Mouse (Mus musculus) heart, embryonic 14.5 days (tissue): ENCODE data around the gene Cdc45. TPM values are rescaled to one million over a fixed set of nuclear protein-coding genes. Genes with fewer than 3 reads are reported as not detected.

Experiments used
- ATAC-seq: fragments of 200-750 bp; cut with Nextera tagmentation; 2 replicates; pipeline ENCODE4 v1.8.0; 2017; ENCODE audit warnings: low read depth, moderate TSS enrichment; ENCODE audit not compliant: insufficient number of reproducible peaks, insufficient read depth, low FRiP score
- H3K27ac ChIP-seq, 2 experiments: fragments of 200-500 bp in 1 of 2; fragments of 300-500 bp in 1 of 2; sonication (generic) in 1 of 2; replicated peaks in 1 of 2; 2 replicates each; pipeline ENCODE4 v1.5.1; 2012 to 2014; ENCODE audit warnings: low read depth in 2 of 2, low read length in 2 of 2, control low read depth in 1 of 2, mild to moderate bottlenecking in 1 of 2, mixed read lengths in 1 of 2; ENCODE audit not compliant: control insufficient read depth in 1 of 2, insufficient read depth in 1 of 2
- H3K27me3 ChIP-seq: fragments of 300-500 bp; sonication (generic); 2 replicates; pipeline ENCODE4 v1.6.1; 2014; ENCODE audit warnings: mild to moderate bottlenecking, low read length, control low read depth; ENCODE audit not compliant: control insufficient read depth, insufficient read depth
- H3K36me3 ChIP-seq: fragments of 300-500 bp; sonication (generic); 2 replicates; pipeline ENCODE4 v1.6.1; 2014; ENCODE audit warnings: mild to moderate bottlenecking, control low read depth, low read length, mixed read lengths; ENCODE audit not compliant: control insufficient read depth, insufficient read depth
- H3K4me1 ChIP-seq, 2 experiments: fragments of 200-500 bp in 1 of 2; fragments of 300-500 bp in 1 of 2; sonication (generic) in 1 of 2; 2 replicates each; pipeline ENCODE4 v1.6.1; 2012 to 2014; ENCODE audit warnings: low read length in 2 of 2, control low read depth in 1 of 2, mixed read lengths in 1 of 2; ENCODE audit not compliant: control insufficient read depth in 2 of 2, insufficient read depth in 2 of 2
- H3K4me2 ChIP-seq: fragments of 300-500 bp; sonication (generic); 2 replicates; pipeline ENCODE4 v1.6.1; 2014; ENCODE audit warnings: mild to moderate bottlenecking, low read length
- H3K4me3 ChIP-seq, 2 experiments: fragments of 200-500 bp in 1 of 2; fragments of 300-500 bp in 1 of 2; sonication (generic) in 1 of 2; 2 replicates each; pipeline ENCODE4 v1.5.1; 2012 to 2014; ENCODE audit warnings: low read length in 2 of 2, mild to moderate bottlenecking in 2 of 2, control low read depth in 1 of 2, low read depth in 1 of 2, moderate library complexity in 1 of 2; ENCODE audit not compliant: control insufficient read depth in 1 of 2, insufficient read depth in 1 of 2
- H3K9ac ChIP-seq: fragments of 300-500 bp; sonication (generic); 2 replicates; pipeline ENCODE4 v1.6.1; 2014; ENCODE audit warnings: mild to moderate bottlenecking, low read length
- H3K9me3 ChIP-seq: fragments of 300-500 bp; sonication (generic); 2 replicates; pipeline ENCODE4 v1.6.1; 2016; ENCODE audit warnings: low read length, control low read depth; ENCODE audit not compliant: control insufficient read depth
- WGBS: fragments of 180-500 bp; shearing (Covaris S2); extraction: QIAGEN DNeasy Blood & Tissue Kit; methylation state at CpG from one replicate; pipeline ENCODE4 v1.1.7; 2014; 5-methylcytosine and 5-hydroxymethylcytosine counted together
- polyA plus RNA-seq: library from polyadenylated mRNA; unstranded; fragments of >200 nt; fragmentation: Nextera tagmentation; extraction: Ambion mirVana; gene quantifications from 2 replicates; pipeline ENCODE4 v1.2.1, GENCODE M21; 2014

Cdc45 gene
- polyA plus RNA-seq, 1 experiment from 2014 or later: 34.1 TPM

DNA sequence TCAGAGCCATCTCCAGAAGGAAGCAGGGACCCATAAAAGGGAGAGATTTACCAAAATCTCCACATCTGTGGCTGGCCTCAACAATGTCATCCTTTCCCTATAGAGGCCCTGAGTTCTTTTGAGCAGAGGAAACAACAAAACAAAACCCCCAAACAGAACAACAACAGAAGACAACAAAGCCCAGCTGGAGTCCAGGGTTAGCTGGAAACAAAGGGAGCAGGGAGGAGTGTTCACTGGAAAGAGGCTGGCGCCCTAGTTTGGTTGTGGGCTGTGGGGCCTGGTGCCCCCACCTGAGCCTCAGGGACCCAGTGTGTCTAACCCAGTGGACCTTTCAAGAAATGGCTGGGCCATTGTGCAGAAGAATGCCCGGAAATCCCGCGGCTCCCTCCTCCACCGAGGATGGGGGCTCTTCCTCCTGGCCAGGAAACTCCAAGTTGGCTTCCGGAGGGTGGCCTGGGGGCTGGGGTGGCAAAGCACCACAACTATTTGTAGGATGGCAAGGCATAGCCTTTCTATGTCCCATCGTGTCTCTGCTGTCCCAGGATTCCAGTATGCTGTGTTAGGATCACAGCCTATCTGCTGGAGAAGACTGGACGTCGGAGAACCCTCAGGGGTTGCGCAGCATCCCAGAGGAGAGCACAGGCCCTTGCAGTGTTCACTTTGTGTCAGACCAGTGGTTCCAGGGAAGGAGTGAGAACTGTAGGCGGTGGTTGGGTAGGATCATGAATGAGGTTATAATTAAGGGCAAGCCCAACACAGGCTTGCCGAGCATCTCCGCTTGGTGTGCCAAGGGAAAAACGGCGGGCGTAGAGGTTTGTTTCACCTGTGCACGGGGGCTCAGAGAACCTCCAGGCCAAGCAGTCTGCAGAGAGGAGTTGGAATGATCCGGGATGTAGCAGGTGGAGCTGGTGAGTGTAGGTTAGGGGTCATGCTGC lies 35.9 kb downstream of the Cdc45 start:
- WGBS: 43% methylated on average over 18 of the region's 18 CpGs
- Histone ChIP-seq H3K4me2 (peak overlapping the region; percentile 86), H3K9me3 (0 out of 2 replicates have a peak, but pooled peaks cover 3% of the 10 kb centered on the region), H3K36me3 (peaks cover 3% of the 10 kb centered on the region; the same call in 1 of the 2 replicates), H3K27ac (peak overlapping the region; percentile 23 to 29; a peak in 3 of 4 replicates), H3K27me3 (peaks cover 40% of the 10 kb centered on the region), H3K4me1 (peaks cover 0 to 14% of the 10 kb centered on the region in 2 experiments; a peak in 3 of 4 replicates), H3K9ac (no peak overlapping the region), H3K4me3 (peak overlapping the region; percentile 5 to 51; a peak in 1 of 4 replicates)
- ATAC-seq: peak; percentile 33; the same call in 1 of the 2 replicates

DNA sequence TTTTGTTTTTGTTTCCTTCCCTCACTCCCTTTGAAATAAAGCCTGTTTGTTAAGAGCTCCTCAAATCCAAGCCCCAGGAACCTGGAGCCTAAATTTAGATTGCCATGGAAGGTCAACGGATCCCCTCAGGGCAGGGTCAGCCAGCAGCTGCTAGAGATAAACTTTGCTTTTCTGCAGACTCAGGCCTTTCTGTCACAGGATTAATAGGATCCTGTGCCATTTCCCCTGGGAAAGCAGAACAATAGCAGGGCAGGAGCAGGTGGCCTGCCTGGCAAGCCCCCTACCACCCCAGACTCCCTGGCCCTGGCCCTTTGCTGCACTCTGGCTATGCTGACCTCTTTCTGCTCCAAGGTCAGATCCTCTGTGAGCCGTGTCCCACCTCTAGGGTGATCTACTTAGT lies 37.9 kb downstream of the Cdc45 start:
- no peaks in the 10 kb centered on the region for H3K36me3 ChIP-seq
- H3K27ac ChIP-seq: 0 out of 4 replicates have a peak overlapping the region, but pooled peaks of 1 of the 2 experiments have one; percentile 6
- 18% methylated on average over 2 of the region's 2 CpGs for WGBS
- peaks cover 35% of the 10 kb centered on the region for H3K27me3 ChIP-seq
- 0 out of 2 replicates have a peak, but pooled peaks cover 3% of the 10 kb centered on the region for H3K9me3 ChIP-seq
- no peak overlapping the region for H3K9ac ChIP-seq
- no peak overlapping the region for H3K4me3 ChIP-seq
- H3K4me1 ChIP-seq: peaks cover 0 to 14% of the 10 kb centered on the region in 2 experiments; a peak in 3 of 4 replicates
- H3K4me2 ChIP-seq: no peak overlapping the region
- no peak for ATAC-seq

DNA sequence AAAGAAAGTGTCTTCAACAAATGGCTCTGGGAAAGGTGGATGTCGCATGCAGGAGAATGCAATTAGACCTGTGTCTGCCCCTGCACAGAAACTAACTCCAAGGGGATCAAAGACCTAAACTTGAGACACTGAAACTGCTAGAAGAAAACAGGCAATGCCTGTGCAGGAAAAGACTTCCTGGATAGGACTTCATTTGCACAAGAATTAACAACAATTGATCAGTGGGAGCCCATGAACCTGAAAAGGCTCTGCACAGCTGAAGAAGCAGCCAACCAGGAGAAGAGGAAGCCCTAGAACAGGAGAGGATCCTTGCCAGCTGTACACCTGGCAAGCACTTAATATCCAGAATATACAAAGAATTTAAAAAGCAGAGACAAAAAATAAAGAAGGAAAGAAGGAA lies 42.3 kb downstream of the Cdc45 start:
- 60% methylated on average over 1 of the region's 1 CpGs for WGBS
- no peak overlapping the region for H3K27ac ChIP-seq
- no peaks in the 10 kb centered on the region for H3K36me3 ChIP-seq
- H3K27me3 ChIP-seq: no peaks in the 10 kb centered on the region
- 0 out of 2 replicates have a peak, but pooled peaks cover 3% of the 10 kb centered on the region for H3K9me3 ChIP-seq
- no peak overlapping the region for H3K4me2 ChIP-seq
- ATAC-seq: no peak
- H3K4me3 ChIP-seq: no peak overlapping the region
- H3K9ac ChIP-seq: no peak overlapping the region
- 0 out of 4 replicates have a peak, but pooled peaks cover 0 to 5% of the 10 kb centered on the region in 2 experiments for H3K4me1 ChIP-seq

DNA sequence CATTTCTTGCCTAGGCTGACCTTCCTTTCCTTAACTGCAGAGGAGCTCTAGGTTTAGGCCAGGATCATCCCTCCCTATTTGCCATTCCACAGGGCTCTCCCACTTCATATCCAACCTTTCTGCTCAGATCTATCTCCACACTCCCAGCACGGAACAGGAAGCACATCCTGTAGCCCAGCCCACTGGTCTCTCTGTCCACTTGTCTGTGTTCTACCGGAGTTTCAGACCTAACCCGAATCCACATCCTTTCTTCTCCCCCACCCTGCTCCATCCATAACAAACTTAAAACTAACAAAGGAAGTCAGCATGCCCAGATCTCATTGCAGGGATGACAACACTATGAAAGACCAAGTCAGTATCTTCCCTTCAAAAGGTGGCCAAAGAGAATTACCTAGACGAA lies 45.4 kb downstream of the Cdc45 start:
- H3K9ac ChIP-seq: no peak overlapping the region
- WGBS: 68% methylated on average over 4 of the region's 4 CpGs
- no peaks in the 10 kb centered on the region for H3K4me1 ChIP-seq
- ATAC-seq: no peak
- 0 out of 2 replicates have a peak, but pooled peaks cover 1% of the 10 kb centered on the region for H3K9me3 ChIP-seq
- no peak overlapping the region for H3K27ac ChIP-seq
- no peak overlapping the region for H3K4me2 ChIP-seq
- no peaks in the 10 kb centered on the region for H3K27me3 ChIP-seq
- H3K4me3 ChIP-seq: no peak overlapping the region
- no peaks in the 10 kb centered on the region for H3K36me3 ChIP-seq

DNA sequence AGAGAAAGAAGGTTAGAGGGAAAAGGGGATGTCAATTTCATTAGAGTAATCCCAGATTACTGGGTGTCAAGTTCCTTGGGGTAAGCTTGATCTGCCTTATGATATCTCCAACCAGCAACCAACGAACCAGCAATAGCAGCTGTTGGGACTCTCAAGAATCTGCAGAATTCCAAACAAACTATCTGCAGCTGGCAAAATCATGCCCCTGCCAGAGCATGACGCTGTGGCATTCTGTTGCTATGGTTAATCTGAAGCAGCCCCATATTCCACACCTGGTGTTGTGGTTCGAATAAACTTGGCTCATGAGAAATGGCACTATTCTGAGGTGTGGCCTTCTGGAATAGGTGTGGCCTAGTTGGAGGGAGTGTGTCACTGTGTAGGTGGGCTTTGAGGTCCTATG lies 48.8 kb downstream of the Cdc45 start:
- Histone ChIP-seq H3K9ac (no peak overlapping the region), H3K27ac (no peak overlapping the region), H3K4me2 (no peak overlapping the region), H3K9me3 (no peaks in the 10 kb centered on the region), H3K36me3 (no peaks in the 10 kb centered on the region), H3K4me3 (no peak overlapping the region), H3K27me3 (no peaks in the 10 kb centered on the region), H3K4me1 (no peaks in the 10 kb centered on the region)
- ATAC-seq: no peak
- 64% methylated on average over 3 of the region's 3 CpGs for WGBS

DNA sequence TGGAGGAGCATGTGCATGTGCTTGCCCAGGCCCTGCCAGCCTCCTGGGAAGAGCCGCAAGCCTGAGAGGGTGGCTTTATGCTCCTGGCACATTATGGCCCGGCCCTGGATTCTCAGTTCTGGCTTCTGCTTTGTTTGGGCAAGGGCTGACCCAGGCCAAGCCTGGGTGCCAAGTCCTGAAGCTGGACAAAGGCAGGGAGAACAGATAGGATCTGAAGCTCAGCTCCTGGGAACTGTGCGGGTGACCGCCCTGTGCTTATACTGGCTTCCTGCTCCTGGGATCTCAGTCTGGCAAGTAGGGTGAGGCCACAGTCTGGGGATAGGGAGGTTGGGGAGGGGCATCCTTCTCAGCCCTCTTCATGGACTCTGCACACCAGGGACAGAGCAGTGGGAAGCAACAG lies 50.1 kb downstream of the Cdc45 start:
- no peak overlapping the region for H3K27ac ChIP-seq
- no peak overlapping the region for H3K4me3 ChIP-seq
- no peaks in the 10 kb centered on the region for H3K4me1 ChIP-seq
- no peaks in the 10 kb centered on the region for H3K36me3 ChIP-seq
- 70% methylated on average over 4 of the region's 4 CpGs for WGBS
- H3K27me3 ChIP-seq: no peaks in the 10 kb centered on the region
- H3K9me3 ChIP-seq: no peaks in the 10 kb centered on the region
- H3K9ac ChIP-seq: no peak overlapping the region
- no peak overlapping the region for H3K4me2 ChIP-seq
- ATAC-seq: no peak

DNA sequence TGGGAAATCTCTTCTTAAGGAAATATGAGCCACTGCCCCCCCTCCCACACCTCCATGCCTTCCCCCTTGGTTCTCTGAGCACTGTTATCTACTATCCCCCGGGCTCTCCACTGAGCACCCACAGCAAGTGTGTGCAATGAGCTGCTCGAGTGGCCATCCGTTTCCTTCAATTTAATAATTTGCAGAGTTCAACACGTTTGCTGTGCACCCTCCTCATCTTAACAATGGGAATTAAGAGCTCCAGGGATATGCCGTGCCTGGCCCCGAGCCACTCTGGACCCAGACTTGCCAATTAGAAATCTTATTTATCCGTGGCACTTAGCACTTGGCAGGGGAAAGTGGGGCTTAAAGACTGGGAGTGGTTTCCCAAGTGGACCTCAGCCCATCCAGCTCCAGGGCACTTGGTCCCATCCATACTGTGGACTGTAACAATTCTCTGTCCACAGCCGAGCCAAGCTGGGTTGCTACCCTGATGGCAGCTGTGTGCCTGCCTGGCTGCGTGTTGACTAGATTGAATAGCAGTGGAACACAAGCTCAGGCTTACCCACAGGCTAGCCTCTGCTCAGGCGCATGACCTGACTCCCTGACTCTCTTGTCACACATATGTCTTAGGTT lies 59.8 kb downstream of the Cdc45 start:
- Histone ChIP-seq H3K9me3 (no peaks in the 10 kb centered on the region), H3K4me1 (no peaks in the 10 kb centered on the region), H3K9ac (no peak overlapping the region), H3K36me3 (no peaks in the 10 kb centered on the region), H3K27me3 (no peaks in the 10 kb centered on the region), H3K27ac (no peak overlapping the region), H3K4me3 (no peak overlapping the region), H3K4me2 (no peak overlapping the region)
- ATAC-seq: 0 out of 2 replicates have a peak, but pooled peaks have one; percentile 13
- 70% methylated on average over 10 of the region's 10 CpGs for WGBS
